Mouse (Mus musculus): ENCODE data around the gene Mcrip2.

Mcrip2 gene

DNA sequence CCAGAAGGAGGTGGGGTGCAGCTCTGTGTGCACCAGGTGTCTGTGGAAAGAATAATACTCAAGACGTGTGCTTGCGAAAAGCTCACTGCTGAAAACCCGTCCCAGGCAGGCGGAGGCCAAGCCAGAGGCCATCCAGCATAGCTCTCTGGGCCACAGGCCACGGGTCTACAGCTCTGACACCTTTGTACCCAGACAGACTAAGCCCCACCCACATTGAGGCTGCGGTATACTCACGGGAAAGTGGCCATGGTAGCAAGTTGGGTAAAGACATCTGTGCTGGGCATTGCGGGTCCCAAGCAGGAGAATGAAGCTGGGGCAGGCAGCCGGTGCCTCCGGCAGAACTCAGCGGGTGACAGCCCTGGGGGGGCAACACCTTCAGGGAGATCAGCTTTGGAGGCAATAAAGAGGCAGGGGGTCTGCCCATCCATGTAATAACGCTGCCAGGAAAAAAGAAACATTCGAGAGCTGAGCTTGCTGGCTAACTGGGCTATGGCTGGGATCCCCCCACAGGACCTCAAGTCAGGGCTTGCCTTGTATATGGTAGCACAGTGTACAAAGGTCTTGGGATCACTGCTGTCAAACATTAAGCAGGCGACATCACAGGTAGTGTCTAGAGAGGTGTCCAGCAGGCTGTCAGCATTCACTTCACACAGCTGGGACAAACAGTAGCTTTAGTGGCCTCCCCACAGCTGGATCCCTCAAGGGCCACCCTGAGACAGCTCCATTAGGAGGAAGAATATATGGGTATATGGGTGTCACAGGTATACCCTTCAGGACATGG, 28.9 kb downstream of the Mcrip2 start:
- in situ Hi-C loops (cut with MboI; ENCODE audit: low pct_unique_long_range_greater_than_20kb in 1 of 2, low sequenced_read_pairs in 2 of 2, unreplicated experiment in 1 of 2): no loop called here

GRCm38 (mm10) chr17:25838904-25839303, 29.7 kb downstream of the Mcrip2 start:
- in situ Hi-C loops (cut with MboI; ENCODE audit: low pct_unique_long_range_greater_than_20kb in 1 of 2, low sequenced_read_pairs in 2 of 2, unreplicated experiment in 1 of 2): no loop called here

- in situ Hi-C loops (cut with MboI; ENCODE audit: low pct_unique_long_range_greater_than_20kb in 1 of 2, low sequenced_read_pairs in 2 of 2, unreplicated experiment in 1 of 2): no loop called here
These were observed 31.0 kb downstream of the Mcrip2 start for GRCm38 (mm10) chr17:25837533-25837932.

- in situ Hi-C loops (cut with MboI; ENCODE audit: low pct_unique_long_range_greater_than_20kb in 1 of 2, low sequenced_read_pairs in 2 of 2, unreplicated experiment in 1 of 2): no loop called here
These were observed 31.5 kb downstream of the Mcrip2 start, which contains the start of gene Rhbdl1 for GRCm38 (mm10) chr17:25837076-25837410. Rhbdl1 (minus strand) TSS chr17:25837295.

- in situ Hi-C loops (cut with MboI; ENCODE audit: low pct_unique_long_range_greater_than_20kb in 1 of 2, low sequenced_read_pairs in 2 of 2, unreplicated experiment in 1 of 2): no loop called here
These were observed 32.0 kb downstream of the Mcrip2 start for GRCm38 (mm10) chr17:25836397-25837075.

GRCm38 (mm10) chr17:25835816-25836215, 32.7 kb downstream of the Mcrip2 start:
- in situ Hi-C loops (cut with MboI; ENCODE audit: low pct_unique_long_range_greater_than_20kb in 1 of 2, low sequenced_read_pairs in 2 of 2, unreplicated experiment in 1 of 2): no loop called here

- in situ Hi-C loops (cut with MboI; ENCODE audit: low pct_unique_long_range_greater_than_20kb in 1 of 2, low sequenced_read_pairs in 2 of 2, unreplicated experiment in 1 of 2): no loop called here
These were observed 33.3 kb downstream of the Mcrip2 start for GRCm38 (mm10) chr17:25835301-25835700.

DNA sequence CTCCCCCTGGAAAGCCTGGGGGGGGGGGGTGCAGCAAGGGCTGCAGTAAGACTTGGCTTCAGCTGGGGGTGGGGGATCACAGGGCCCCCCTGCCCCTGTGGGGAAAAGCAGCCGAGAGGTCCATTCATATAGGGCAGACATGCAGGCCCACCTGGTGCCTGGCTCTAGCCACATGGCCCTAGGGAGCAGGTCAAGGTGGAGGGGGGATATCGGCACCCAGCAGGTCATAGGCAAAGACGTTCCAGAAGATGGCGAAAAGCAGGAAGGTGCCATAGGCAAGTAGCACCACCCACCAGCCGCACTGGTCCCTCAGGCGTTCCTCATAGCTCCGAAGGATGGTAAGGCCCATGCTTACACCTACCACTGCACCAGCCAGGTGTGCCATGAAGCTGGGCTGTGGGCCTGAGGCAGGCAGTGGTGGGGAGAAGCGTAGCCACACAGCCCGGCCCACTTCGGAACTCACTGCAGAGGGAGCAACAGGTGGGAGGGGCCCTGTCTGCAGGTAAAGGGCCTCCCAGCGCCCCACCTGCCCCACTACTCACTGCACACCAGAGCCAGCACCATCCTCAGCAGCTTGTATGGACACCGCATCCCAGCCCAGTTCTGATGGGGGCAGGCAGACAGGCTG, 33.9 kb downstream of the Mcrip2 start:
- in situ Hi-C loops (cut with MboI; ENCODE audit: low pct_unique_long_range_greater_than_20kb in 1 of 2, low sequenced_read_pairs in 2 of 2, unreplicated experiment in 1 of 2): no loop called here

DNA sequence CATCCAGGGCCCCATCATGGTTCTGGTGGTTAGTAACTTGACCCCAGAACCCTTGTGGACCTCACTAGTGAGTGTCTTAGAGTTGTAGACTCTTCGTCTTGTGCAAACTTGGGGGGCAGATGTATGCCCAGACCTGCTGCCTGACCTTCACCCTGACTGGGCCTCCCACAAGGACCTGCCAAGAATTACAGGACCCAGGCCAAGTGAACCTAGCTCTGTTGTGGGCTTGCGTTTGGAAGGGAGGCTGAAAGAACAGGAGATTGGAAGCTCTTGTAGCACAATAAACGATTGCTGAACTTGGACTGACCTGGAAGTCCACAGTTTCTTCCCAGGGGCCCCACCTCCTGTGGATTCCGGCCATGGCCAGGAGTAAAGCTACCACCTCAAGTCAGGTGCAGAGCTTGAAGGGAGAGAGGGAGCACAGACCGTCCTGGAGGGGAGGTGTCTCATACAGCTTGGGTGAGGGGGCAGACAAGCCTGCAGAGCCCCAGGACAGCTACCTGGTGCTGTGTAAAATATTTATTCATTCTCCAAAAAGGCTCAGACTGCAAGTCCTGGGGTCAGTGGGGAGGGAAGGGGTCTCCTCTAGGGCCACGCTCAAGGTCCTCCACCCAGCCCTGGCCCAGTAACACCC, 34.5 kb downstream of the Mcrip2 start:
- in situ Hi-C loops (cut with MboI; ENCODE audit: low pct_unique_long_range_greater_than_20kb in 1 of 2, low sequenced_read_pairs in 2 of 2, unreplicated experiment in 1 of 2): no loop called here

- in situ Hi-C loops (cut with MboI; ENCODE audit: low pct_unique_long_range_greater_than_20kb in 1 of 2, low sequenced_read_pairs in 2 of 2, unreplicated experiment in 1 of 2): no loop called here
These were observed 35.3 kb downstream of the Mcrip2 start, which contains the start of gene Stub1 for GRCm38 (mm10) chr17:25833291-25833663. Stub1 (minus strand) TSS chr17:25833404.

- in situ Hi-C loops (cut with MboI; ENCODE audit: low pct_unique_long_range_greater_than_20kb in 1 of 2, low sequenced_read_pairs in 2 of 2, unreplicated experiment in 1 of 2): no loop called here
These were observed 35.9 kb downstream of the Mcrip2 start for GRCm38 (mm10) chr17:25832436-25833290.

GRCm38 (mm10) chr17:25831451-25832281, 36.9 kb downstream of the Mcrip2 start:
- in situ Hi-C loops (cut with MboI; ENCODE audit: low pct_unique_long_range_greater_than_20kb in 1 of 2, low sequenced_read_pairs in 2 of 2, unreplicated experiment in 1 of 2): no loop called here

GRCm38 (mm10) chr17:25830806-25831431, 37.6 kb downstream of the Mcrip2 start:
- in situ Hi-C loops (cut with MboI; ENCODE audit: low pct_unique_long_range_greater_than_20kb in 1 of 2, low sequenced_read_pairs in 2 of 2, unreplicated experiment in 1 of 2): no loop called here

GRCm38 (mm10) chr17:25830200-25830753, 38.3 kb downstream of the Mcrip2 start:
- in situ Hi-C loops (cut with MboI; ENCODE audit: low pct_unique_long_range_greater_than_20kb in 1 of 2, low sequenced_read_pairs in 2 of 2, unreplicated experiment in 1 of 2): no loop called here

DNA sequence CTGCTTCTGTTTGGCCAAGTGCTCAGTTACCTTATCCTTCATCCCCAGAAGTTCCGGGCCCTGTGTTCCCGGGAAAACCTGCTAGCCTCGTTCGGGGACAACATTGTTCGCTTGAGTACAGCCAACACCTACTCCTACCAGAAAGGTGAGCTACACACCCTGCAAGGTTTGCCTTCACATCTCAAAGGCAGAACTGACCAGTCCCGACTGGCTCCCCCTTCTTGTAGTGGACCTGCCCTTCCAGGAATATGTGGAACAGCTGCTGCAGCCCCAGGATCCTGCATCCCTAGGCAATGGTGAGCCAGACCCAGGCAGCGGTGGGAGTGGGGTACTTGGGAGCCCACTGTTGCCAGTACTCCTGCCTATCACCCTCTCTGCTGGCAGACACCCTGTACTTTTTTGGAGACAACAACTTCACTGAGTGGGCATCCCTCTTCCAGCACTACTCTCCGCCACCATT, 39.0 kb downstream of the Mcrip2 start:
- in situ Hi-C loops (cut with MboI; ENCODE audit: low pct_unique_long_range_greater_than_20kb in 1 of 2, low sequenced_read_pairs in 2 of 2, unreplicated experiment in 1 of 2): no loop called here

GRCm38 (mm10) chr17:25828712-25829557, 39.6 kb downstream of the Mcrip2 start, which contains the start of gene Jmjd8:
Jmjd8 (plus strand) TSS chr17:25828867.
- in situ Hi-C loops (cut with MboI; ENCODE audit: low pct_unique_long_range_greater_than_20kb in 1 of 2, low sequenced_read_pairs in 2 of 2, unreplicated experiment in 1 of 2): no loop called here

Data from mouse embryonic stem cell (cell line).